Mouse (Mus musculus) embryonic facial prominence, embryonic 11.5 days (tissue): ENCODE data around the gene Elof1. TPM values are rescaled to one million over a fixed set of nuclear protein-coding genes. Genes with fewer than 3 reads are reported as not detected.
"Not testable (repeated sequence)": the region's sequence is repeated elsewhere in the genome, so short reads cannot be mapped to it uniquely, and the experiment has no call there.

ENCODE experiments used
- ATAC-seq: fragments of 200-750 bp; cut with Nextera tagmentation; replicated peaks from 2 replicates; pipeline ENCODE4 v1.8.0; 2017; ENCODE audit warnings: low read depth; ENCODE audit not compliant: insufficient number of reproducible peaks, low FRiP score, low TSS enrichment
- DNase-seq: peaks from one replicate; pipeline ENCODE4 v3.0.0-alpha.2; 2015; ENCODE audit warnings: low spot score
- H3K27ac ChIP-seq: fragments of 300-500 bp; sonication (generic); replicated peaks from 2 replicates; pipeline ENCODE4 v1.5.1; 2014; ENCODE audit warnings: mild to moderate bottlenecking, low read depth, low read length, control low read depth
- H3K27me3 ChIP-seq: fragments of 300-500 bp; sonication (generic); 2 replicates; pipeline ENCODE4 v1.6.1; 2014; ENCODE audit warnings: mild to moderate bottlenecking, low read length, moderate library complexity, mixed read lengths; ENCODE audit not compliant: control insufficient read depth, insufficient read depth
- H3K36me3 ChIP-seq: fragments of 300-500 bp; sonication (generic); replicated peaks from 2 replicates; pipeline ENCODE4 v1.6.1; 2014; ENCODE audit warnings: low read depth, mild to moderate bottlenecking, low read length, moderate library complexity, mixed read lengths; ENCODE audit not compliant: control insufficient read depth, insufficient read depth
- H3K4me1 ChIP-seq: fragments of 300-500 bp; sonication (generic); 2 replicates; pipeline ENCODE4 v1.6.1; 2014; ENCODE audit warnings: low read length, mixed read lengths; ENCODE audit not compliant: control insufficient read depth, insufficient read depth
- H3K4me2 ChIP-seq: fragments of 300-500 bp; sonication (generic); 2 replicates; pipeline ENCODE4 v1.6.1; 2014; ENCODE audit warnings: low read depth, mild to moderate bottlenecking, control low read depth, low read length, moderate library complexity
- H3K4me3 ChIP-seq: fragments of 300-500 bp; sonication (generic); 2 replicates; pipeline ENCODE4 v1.5.1; 2014; ENCODE audit warnings: low read depth, low read length, control low read depth
- H3K9ac ChIP-seq: fragments of 300-500 bp; sonication (generic); replicated peaks from 2 replicates; pipeline ENCODE4 v1.6.1; 2014; ENCODE audit warnings: mild to moderate bottlenecking, control low read depth, low read length
- H3K9me3 ChIP-seq: fragments of 300-500 bp; sonication (generic); replicated peaks from 2 replicates; pipeline ENCODE4 v1.6.1; 2016; ENCODE audit warnings: mild to moderate bottlenecking, low read length, inconsistent platforms, mixed read lengths; ENCODE audit not compliant: control insufficient read depth
- WGBS: fragments of 180-500 bp; shearing (Covaris S2); extraction: QIAGEN DNeasy Blood & Tissue Kit; methylation state at CpG from one replicate; pipeline ENCODE4 v1.1.7; 2014; 5-methylcytosine and 5-hydroxymethylcytosine counted together
- polyA plus RNA-seq: library from polyadenylated mRNA; unstranded; fragments of >200 nt; fragmentation: Nextera tagmentation; extraction: Ambion mirVana; gene quantifications from 2 replicates; pipeline ENCODE4 v1.2.1, GENCODE M21; 2014

Gene Elof1
- polyA plus RNA-seq, 1 experiment from 2014 or later = 210 TPM

GRCm38 (mm10) chr9:22157516-22158265 is 40.7 kb upstream of the Elof1 start:
- DNase-seq (no peak), ATAC-seq (no peak)
- Histone ChIP-seq H3K9me3 (no peaks in the 10 kb centered on the region), H3K4me3 (peak overlapping the region; percentile 53), H3K4me1 (peaks cover 2% of the 10 kb centered on the region; the same call in 1 of the 2 replicates), H3K4me2 (peak overlapping the region; percentile 76), H3K9ac (peak overlapping the region; percentile 81; the same call in 1 of the 2 replicates), H3K27ac (no peak overlapping the region), H3K27me3 (no peaks in the 10 kb centered on the region), H3K36me3 (no peaks in the 10 kb centered on the region; the same call in 1 of the 2 replicates)
- 70% methylated on average over 34 of the region's 34 CpGs for WGBS

- Histone ChIP-seq H3K4me1 (peaks cover 2% of the 10 kb centered on the region; the same call in 1 of the 2 replicates), H3K9me3 (no peaks in the 10 kb centered on the region), H3K9ac (peak within 1 kb of the TSS; percentile 81), H3K4me2 (peak within 1 kb of the TSS; percentile 76), H3K4me3 (peak within 1 kb of the TSS; percentile 53), H3K27me3 (no peaks in the 10 kb centered on the region), H3K36me3 (no peaks in the 10 kb centered on the region; the same call in 1 of the 2 replicates), H3K27ac (no peak within 1 kb of the TSS)
- peak; percentile 94 for ATAC-seq
- DNase-seq = peak; percentile 99
- WGBS = under 1% methylated on average over 65 of the region's 65 CpGs
Observed at GRCm38 (mm10) chr9:22156497-22157245, 39.7 kb upstream of the Elof1 start, which contains the start of gene Pigyl. TSS of gene Pigyl (plus strand) at chr9:22156846.

GRCm38 (mm10) chr9:22155614-22156013 is 38.6 kb upstream of the Elof1 start:
- H3K4me3 ChIP-seq = no peak overlapping the region
- peak; percentile 51 for ATAC-seq
- H3K27ac ChIP-seq = no peak overlapping the region
- no peak overlapping the region for H3K4me2 ChIP-seq
- no peak overlapping the region for H3K9ac ChIP-seq
- peaks cover 2% of the 10 kb centered on the region; the same call in 1 of the 2 replicates for H3K4me1 ChIP-seq
- WGBS = 18% methylated on average over 10 of the region's 10 CpGs
- no peaks in the 10 kb centered on the region for H3K27me3 ChIP-seq
- DNase-seq = peak; percentile 83
- no peaks in the 10 kb centered on the region for H3K9me3 ChIP-seq
- H3K36me3 ChIP-seq = no peaks in the 10 kb centered on the region; the same call in 1 of the 2 replicates

DNA sequence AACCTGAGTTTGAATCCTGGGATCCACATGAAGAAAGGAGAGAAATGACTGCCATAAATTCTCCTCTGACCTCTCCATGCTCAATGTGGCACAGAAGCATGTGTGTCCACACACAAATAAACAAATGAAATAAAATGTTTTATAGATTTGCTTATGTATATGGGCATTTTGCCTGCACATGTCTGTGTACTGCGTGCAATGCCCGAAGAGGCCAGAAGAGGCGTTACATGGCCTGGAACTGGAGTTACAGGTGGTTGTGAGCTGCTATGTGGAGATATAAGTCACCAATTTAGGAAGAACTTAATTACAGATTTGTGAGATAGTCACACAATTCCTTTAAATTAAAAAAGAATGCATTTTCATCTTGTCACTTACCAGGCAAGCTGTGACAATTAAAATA is 36.8 kb upstream of the Elof1 start:
- DNase-seq = no peak
- Histone ChIP-seq H3K4me2 (no peak overlapping the region), H3K9me3 (no peaks in the 10 kb centered on the region), H3K4me1 (peaks cover 2% of the 10 kb centered on the region; the same call in 1 of the 2 replicates), H3K36me3 (no peaks in the 10 kb centered on the region; the same call in 1 of the 2 replicates), H3K4me3 (no peak overlapping the region), H3K27me3 (no peaks in the 10 kb centered on the region), H3K9ac (no peak overlapping the region), H3K27ac (no peak overlapping the region)
- no peak for ATAC-seq
- 91% methylated on average over 3 of the region's 3 CpGs for WGBS

DNA sequence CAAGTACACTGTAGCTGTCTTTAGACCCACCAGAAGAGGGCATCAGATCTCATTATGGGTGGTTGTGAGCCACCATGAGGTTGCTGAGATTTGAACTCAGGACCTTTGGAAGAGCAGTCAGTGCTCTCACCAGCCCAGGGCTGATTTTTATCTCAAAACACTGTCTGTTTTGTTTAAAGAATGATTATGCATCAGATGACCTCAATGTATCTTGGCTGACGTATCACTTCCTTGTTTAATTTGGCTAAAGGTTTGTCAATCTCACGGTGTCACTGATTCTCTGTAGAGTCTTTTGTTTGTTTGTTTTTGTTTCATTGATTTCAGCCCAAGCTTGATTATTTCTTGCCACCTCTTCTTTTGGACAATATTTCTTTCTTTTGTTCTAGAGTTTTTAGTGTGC is 34.0 kb upstream of the Elof1 start:
- Histone ChIP-seq H3K9ac (no peak overlapping the region), H3K36me3 (no peaks in the 10 kb centered on the region), H3K4me2 (no peak overlapping the region), H3K4me1 (no peaks in the 10 kb centered on the region), H3K4me3 (no peak overlapping the region), H3K9me3 (no peaks in the 10 kb centered on the region), H3K27me3 (no peaks in the 10 kb centered on the region), H3K27ac (no peak overlapping the region)
- WGBS = 83% methylated on average over 2 of the region's 2 CpGs
- ATAC-seq = no peak
- DNase-seq = no peak

DNA sequence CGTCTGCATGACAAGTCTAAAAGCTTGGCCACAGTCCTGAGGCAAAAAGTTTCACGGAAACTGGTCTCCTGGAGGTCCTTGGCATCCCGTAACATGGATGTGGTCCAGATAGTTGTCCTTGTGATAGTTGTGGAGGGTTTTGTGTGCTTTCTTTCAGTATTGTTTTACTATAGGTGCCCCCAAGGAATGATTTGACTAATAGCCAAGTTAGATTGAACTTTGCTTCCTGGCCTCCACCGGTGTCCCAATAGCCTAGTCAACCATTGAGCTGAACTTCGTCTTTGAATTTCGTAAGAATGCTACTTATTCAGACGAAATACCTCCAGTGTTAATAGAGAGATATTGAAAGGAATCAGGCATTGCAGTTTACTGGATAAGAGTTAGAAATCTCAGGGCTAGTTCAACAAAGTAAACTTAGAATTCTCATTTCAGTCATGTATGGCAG is 33.3 kb upstream of the Elof1 start:
- not testable (repeated sequence) for ATAC-seq, DNase-seq, H3K4me2 ChIP-seq, H3K4me1 ChIP-seq, H3K27ac ChIP-seq, H3K4me3 ChIP-seq, H3K9ac ChIP-seq, H3K27me3 ChIP-seq, H3K9me3 ChIP-seq, H3K36me3 ChIP-seq
- WGBS = 87% methylated on average over 7 of the region's 7 CpGs

GRCm38 (mm10) chr9:22149426-22150248 is 32.7 kb upstream of the Elof1 start:
- Histone ChIP-seq H3K36me3 (no peaks in the 10 kb centered on the region), H3K9ac (no peak overlapping the region), H3K4me2 (no peak overlapping the region), H3K27me3 (no peaks in the 10 kb centered on the region), H3K9me3 (no peaks in the 10 kb centered on the region), H3K4me1 (no peaks in the 10 kb centered on the region), H3K4me3 (no peak overlapping the region), H3K27ac (no peak overlapping the region)
- no peak for DNase-seq
- 77% methylated on average over 20 of the region's 20 CpGs for WGBS
- no peak for ATAC-seq
